Mouse (Mus musculus) G1E (cell line): ENCODE measurements around the gene Sycn. TPM values are rescaled to one million over a fixed set of nuclear protein-coding genes. Genes with fewer than 3 reads are reported as not detected.
A peak's percentile ranks its signal among the peaks of the same experiment; 100 is the strongest.

Experiments used
- ATAC-seq: 2 replicates; pipeline ENCODE4 v1.8.0; 2016; ENCODE audit warnings: mild to moderate bottlenecking; ENCODE audit not compliant: insufficient number of reproducible peaks, poor library complexity, low FRiP score, severe bottlenecking; ENCODE audit errors: extremely low read depth
- DNase-seq: peaks from one replicate; pipeline ENCODE4 v3.0.0; 2012; ENCODE audit warnings: low spot score
- H3K27me3 ChIP-seq: 2 replicates; pipeline ENCODE4 v1.6.1; 2012; ENCODE audit warnings: mild to moderate bottlenecking, low read length, inconsistent platforms; ENCODE audit not compliant: insufficient read depth
- H3K36me3 ChIP-seq: replicated peaks from 2 replicates; pipeline ENCODE3; 2012; ENCODE audit warnings: mild to moderate bottlenecking, inconsistent platforms
- H3K4me1 ChIP-seq: 2 replicates; pipeline ENCODE4 v1.6.1; 2012; ENCODE audit warnings: low read depth, low read length, inconsistent platforms, mixed read lengths; ENCODE audit not compliant: insufficient read depth
- H3K4me3 ChIP-seq: 2 replicates; pipeline ENCODE4 v1.5.1; 2012; ENCODE audit warnings: low read depth, mild to moderate bottlenecking, inconsistent platforms, low read length, moderate library complexity, mixed read lengths
- H3K9me3 ChIP-seq: replicated peaks from 2 replicates; pipeline ENCODE4 v1.6.1; 2012; ENCODE audit warnings: inconsistent platforms
- CTCF ChIP-seq: IDR thresholded peaks from 2 replicates; pipeline ENCODE4 v1.5.1; 2012; ENCODE audit warnings: low read depth, low read length, inconsistent platforms, mixed read lengths
- GATA1 ChIP-seq: IDR thresholded peaks from 2 replicates; pipeline ENCODE4 v1.6.1; 2012; ENCODE audit warnings: borderline replicate concordance, low read length, inconsistent platforms, mixed read lengths
- GATA2 ChIP-seq: IDR thresholded peaks from 2 replicates; pipeline ENCODE4 v1.6.1; 2012; ENCODE audit warnings: low read depth, low read length, inconsistent platforms, borderline replicate concordance
- POLR2AphosphoS5 ChIP-seq: IDR thresholded peaks from 2 replicates; pipeline ENCODE4 v1.6.1; 2012; ENCODE audit warnings: low read depth, low read length, inconsistent platforms; ENCODE audit not compliant: insufficient replicate concordance
- TAL1 ChIP-seq: conservative IDR thresholded peaks from 2 replicates; pipeline ENCODE4 v1.6.1; 2012; ENCODE audit warnings: low read depth, low read length, inconsistent platforms, mixed read lengths
- polyA plus RNA-seq: library from polyadenylated mRNA; stranded (reverse); fragments of >175 nt; gene quantifications from 2 replicates; pipeline ENCODE4 v1.2.3, GENCODE M21; 2012
- total RNA-seq, 2 experiments: library from RNA; stranded (forward) in 1 of 2; stranded (reverse) in 1 of 2; fragments of 200-1000 nt in 1 of 2; fragments of >200 nt in 1 of 2; fragmentation: Nextera tagmentation in 1 of 2; gene quantifications; 2 replicates each; pipeline ENCODE4 v1.2.3; 2014 to 2017

The Sycn gene
- total and polyA plus RNA-seq, 3 experiments, result not detected

DNA sequence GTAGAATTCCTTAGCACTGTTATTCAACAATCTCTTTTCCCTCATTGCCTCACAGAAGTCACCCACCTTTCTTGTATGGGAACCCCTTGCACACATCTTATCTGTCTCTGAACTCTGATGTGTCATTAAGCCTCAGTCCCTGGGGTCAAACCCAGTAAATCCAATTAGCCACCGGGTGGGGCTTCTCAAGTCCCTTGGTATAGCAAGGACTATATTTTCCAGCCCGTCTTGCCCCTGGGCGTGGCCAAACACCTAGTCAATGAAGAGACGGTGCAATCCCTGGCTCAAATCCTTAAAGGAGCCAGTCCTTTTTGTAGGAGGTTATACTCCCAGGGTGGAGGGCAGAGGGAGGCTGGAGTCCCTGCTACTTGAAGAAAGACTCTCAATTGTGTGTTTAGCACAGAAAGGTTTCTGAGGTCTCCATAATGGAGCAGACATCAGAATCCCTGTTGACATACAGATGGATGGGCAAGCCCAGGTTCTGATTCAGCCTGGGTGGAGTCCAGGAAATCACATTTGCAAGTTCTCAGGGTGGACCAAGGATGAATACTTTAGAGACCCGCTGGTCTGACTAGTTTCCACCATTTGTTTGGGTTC, 15.4 kb downstream of the Sycn start:
- TF ChIP-seq GATA2 (no peak), POLR2AphosphoS5 (no peak), GATA1 (no peak), CTCF (no peak), TAL1 (no peak)
- peaks cover 37% of the 10 kb centered on the region for H3K36me3 ChIP-seq
- no peak for DNase-seq
- peaks cover 10% of the 10 kb centered on the region; the same call in 1 of the 2 replicates for H3K27me3 ChIP-seq
- H3K9me3 ChIP-seq, result no peaks in the 10 kb centered on the region
- no peak overlapping the region for H3K4me3 ChIP-seq
- H3K4me1 ChIP-seq, result peaks cover 30% of the 10 kb centered on the region
- no peak for ATAC-seq

DNA sequence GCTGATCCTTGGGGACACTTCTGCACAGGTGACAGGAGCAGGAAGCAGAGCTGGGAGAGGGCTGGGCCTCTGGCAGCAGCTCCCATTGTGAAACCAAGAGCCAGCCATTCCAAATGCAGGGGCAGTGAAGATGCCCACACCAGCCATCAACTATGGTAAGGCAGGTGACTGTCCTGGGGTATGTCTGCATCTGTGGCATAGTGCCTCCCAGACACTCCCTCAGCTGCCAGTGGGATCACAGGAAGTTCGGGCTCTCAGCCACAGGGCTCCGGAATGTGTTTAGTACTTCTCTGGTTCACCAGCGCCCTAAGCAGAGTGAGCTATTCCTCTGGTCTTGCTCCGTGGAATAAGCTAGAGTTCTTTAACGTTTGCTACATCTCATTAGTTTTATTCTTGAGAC, 16.4 kb downstream of the Sycn start:
- peaks cover 31% of the 10 kb centered on the region for H3K4me1 ChIP-seq
- H3K36me3 ChIP-seq, result peaks cover 46% of the 10 kb centered on the region
- TF ChIP-seq TAL1, result no peak
- no peak for TF ChIP-seq POLR2AphosphoS5
- no peak for TF ChIP-seq CTCF
- TF ChIP-seq GATA2, result no peak
- TF ChIP-seq GATA1, result no peak
- DNase-seq (no peak), ATAC-seq (no peak)
- no peak overlapping the region for H3K4me3 ChIP-seq
- peaks cover 8% of the 10 kb centered on the region; the same call in 1 of the 2 replicates for H3K27me3 ChIP-seq
- no peaks in the 10 kb centered on the region for H3K9me3 ChIP-seq

DNA sequence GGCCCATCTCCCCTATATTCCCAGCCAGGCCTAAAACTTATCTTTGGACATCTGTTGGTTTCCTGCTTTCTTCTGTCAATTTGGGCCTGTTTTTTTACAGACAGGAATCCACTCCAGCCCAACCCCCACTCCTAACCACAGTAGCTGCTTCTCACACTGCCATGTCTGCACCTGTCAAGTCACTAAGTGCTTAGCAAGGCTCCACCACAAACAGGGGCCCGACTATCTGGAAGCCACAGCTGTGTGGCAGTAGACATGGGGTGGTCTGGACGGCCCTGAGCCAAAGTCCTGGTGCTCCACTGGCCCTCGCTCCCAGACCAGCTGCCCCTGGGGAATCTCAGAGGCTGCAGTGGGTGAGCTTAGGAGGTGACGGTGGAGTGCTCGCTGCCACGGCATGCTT, 17.0 kb downstream of the Sycn start:
- H3K9me3 ChIP-seq, result no peaks in the 10 kb centered on the region
- DNase-seq, result peak; percentile 37
- H3K4me3 ChIP-seq, result peak overlapping the region; percentile 37; the same call in 1 of the 2 replicates
- TF ChIP-seq TAL1 (peak; percentile 68), GATA2 (no peak)
- peaks cover 53% of the 10 kb centered on the region for H3K36me3 ChIP-seq
- peak; percentile 63; the same call in 1 of the 2 replicates for ATAC-seq
- H3K27me3 ChIP-seq, result peaks cover 4% of the 10 kb centered on the region; the same call in 1 of the 2 replicates
- H3K4me1 ChIP-seq, result peaks cover 38% of the 10 kb centered on the region

- no peaks in the 10 kb centered on the region for H3K27me3 ChIP-seq
- ATAC-seq, result no peak
- no peak for TF ChIP-seq TAL1
- TF ChIP-seq GATA2, result no peak
- TF ChIP-seq POLR2AphosphoS5, result no peak
- no peak for TF ChIP-seq GATA1
- TF ChIP-seq CTCF, result no peak
- DNase-seq, result no peak
- H3K9me3 ChIP-seq, result no peaks in the 10 kb centered on the region
- peaks cover 41% of the 10 kb centered on the region for H3K4me1 ChIP-seq
- no peak overlapping the region; the same call in 1 of the 2 replicates for H3K4me3 ChIP-seq
- peaks cover 60% of the 10 kb centered on the region for H3K36me3 ChIP-seq
Observed at GRCm38 (mm10) chr7:28558486-28558885, 17.8 kb downstream of the Sycn start.

DNA sequence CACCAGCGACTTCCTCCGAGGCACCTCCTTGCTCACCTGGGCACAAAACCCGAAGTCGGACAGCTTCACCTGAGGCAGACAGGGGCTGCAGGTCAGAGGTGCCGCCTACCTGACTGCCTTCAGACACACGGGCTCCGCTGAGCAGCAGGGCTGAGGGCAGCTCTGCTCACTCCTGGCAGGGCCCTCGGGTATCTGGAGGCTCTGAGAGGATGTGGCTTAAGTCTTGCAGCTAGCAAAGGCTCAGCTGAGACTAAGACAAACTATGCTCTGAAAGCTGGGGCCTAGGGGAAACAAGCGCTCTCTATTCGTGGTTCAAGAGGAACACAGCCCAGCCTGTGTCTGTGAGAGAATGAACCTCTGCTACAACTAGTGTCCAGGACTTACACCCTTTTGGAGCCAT, 20.2 kb downstream of the Sycn start:
- peaks cover 41% of the 10 kb centered on the region for H3K4me1 ChIP-seq
- TF ChIP-seq TAL1 (no peak), GATA1 (no peak)
- no peaks in the 10 kb centered on the region for H3K9me3 ChIP-seq
- peaks cover 84% of the 10 kb centered on the region for H3K36me3 ChIP-seq
- ATAC-seq (no peak), DNase-seq (no peak)
- no peak overlapping the region for H3K4me3 ChIP-seq
- H3K27me3 ChIP-seq, result no peaks in the 10 kb centered on the region

DNA sequence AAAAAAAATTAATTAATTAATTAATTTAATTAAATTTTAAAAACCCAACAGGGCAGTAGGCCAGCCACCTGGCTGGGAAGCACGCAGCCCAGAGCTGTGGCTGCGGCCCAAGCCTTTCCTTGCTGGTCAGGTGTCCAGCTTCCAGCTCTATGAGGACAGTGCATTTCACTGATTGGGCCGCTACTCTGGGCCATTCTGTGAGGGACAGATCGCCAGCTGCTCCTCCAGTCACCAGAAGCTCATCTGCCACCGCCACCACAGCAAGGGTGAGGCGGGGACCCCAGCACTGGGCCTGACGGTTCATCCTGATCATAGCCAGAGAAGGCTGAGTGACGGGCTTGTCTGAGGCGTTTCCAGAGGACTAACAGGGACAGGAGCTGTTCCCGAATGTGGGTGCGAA, 21.3 kb downstream of the Sycn start:
- Histone ChIP-seq H3K9me3 (no peaks in the 10 kb centered on the region), H3K4me1 (peaks cover 37% of the 10 kb centered on the region), H3K27me3 (no peaks in the 10 kb centered on the region), H3K4me3 (no peak overlapping the region), H3K36me3 (peaks cover 93% of the 10 kb centered on the region)
- no peak for TF ChIP-seq GATA1
- no peak for TF ChIP-seq GATA2
- TF ChIP-seq TAL1, result no peak
- no peak for TF ChIP-seq CTCF
- no peak for TF ChIP-seq POLR2AphosphoS5
- ATAC-seq (no peak), DNase-seq (no peak)

DNA sequence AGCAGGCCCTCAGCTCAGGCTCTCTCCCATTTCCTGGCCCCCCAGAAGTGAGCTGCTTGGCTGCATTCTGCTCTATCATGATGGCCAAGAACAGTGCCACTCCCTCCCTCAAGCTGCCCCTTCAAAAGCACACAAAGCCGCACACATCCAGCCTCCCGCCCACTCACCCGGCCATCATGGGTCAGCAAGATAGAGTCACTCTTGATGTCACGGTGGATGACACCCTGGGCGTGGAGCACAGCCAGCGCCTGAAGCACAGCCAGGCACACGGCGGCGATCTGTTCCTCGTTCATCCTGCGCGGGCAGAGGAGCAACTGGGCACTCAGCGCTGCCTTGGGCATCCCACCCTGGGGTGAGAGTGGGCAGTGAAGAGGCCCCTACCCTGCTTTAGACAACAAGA, 21.7 kb downstream of the Sycn start:
- TF ChIP-seq GATA1 (no peak), CTCF (no peak), TAL1 (no peak), GATA2 (no peak)
- no peak overlapping the region for H3K4me3 ChIP-seq
- H3K9me3 ChIP-seq, result no peaks in the 10 kb centered on the region
- H3K4me1 ChIP-seq, result peaks cover 34% of the 10 kb centered on the region
- H3K27me3 ChIP-seq, result no peaks in the 10 kb centered on the region
- ATAC-seq, result no peak
- DNase-seq, result no peak
- peaks cover 94% of the 10 kb centered on the region for H3K36me3 ChIP-seq
